In genomic region chr8:125183548-125184451, GRCm38 (mm10) we compare ENCODE assay signal across 8 mouse cellular contexts.
DNase-seq lines count a peak whose midpoint lies in the region; ATAC-seq and TF ChIP-seq lines count a peak whose summit lies in the region.

No protein-coding gene starts in this region.

- peak; percentile 87 for ATAC-seq in forebrain, postnatal 0 days
- ATAC-seq in hematopoietic stem cell, adult 5-6 weeks (replicated peaks in 1 of 2; ENCODE audit: insufficient read depth in 1 of 2, low FRiP score in 2 of 2, low TSS enrichment in 1 of 2, low read depth in 1 of 2, poor library complexity in 2 of 2, severe bottlenecking in 2 of 2) = peak; percentile 62 to 78

- H3K27ac ChIP-seq in forebrain, postnatal 0 days (ENCODE audit: low read depth, low read length) = no peak overlapping the region

- no peak overlapping the region; the same call in 1 of the 2 replicates for H3K9ac ChIP-seq in forebrain, postnatal 0 days

- H3K36me3 ChIP-seq in forebrain, postnatal 0 days (ENCODE audit: insufficient read depth) = no peaks in the 10 kb centered on the region

- H3K27me3 ChIP-seq in forebrain, postnatal 0 days (ENCODE audit: insufficient read depth, low read length) = no peaks in the 10 kb centered on the region

- H3K4me3 ChIP-seq in forebrain, postnatal 0 days (ENCODE audit: low read depth, low read length) = no peak overlapping the region

- H3K4me1 ChIP-seq in forebrain, postnatal 0 days (ENCODE audit: insufficient read depth) = peaks cover 7% of the 10 kb centered on the region; the same call in 1 of the 2 replicates

- peak; percentile 92 for TF ChIP-seq CTCF in forebrain, postnatal 0 days (IDR thresholded peaks at IDR 0.05; ENCODE audit: low read depth)

- H3K9me3 ChIP-seq in forebrain, postnatal 0 days (ENCODE audit: low read length) = no peaks in the 10 kb centered on the region

- WGBS in forebrain, postnatal 0 days = 20% methylated on average over 17 of the region's 17 CpGs

- no peak overlapping the region for H3K4me2 ChIP-seq in forebrain, postnatal 0 days (ENCODE audit: low read depth)

- peak; percentile 67 for DNase-seq in Muller cell, postnatal 12 days (ENCODE audit: inconsistent ontology term)
- DNase-seq in cerebellum, adult 18-20 months = peak; percentile 82 to 90
- DNase-seq in forebrain, postnatal 0 days = peak; percentile 90
- peak; percentile 61 to 92 for DNase-seq in layer of hippocampus, adult 18-20 months (ENCODE audit: low spot score in 2 of 2)
- DNase-seq in lung, postnatal 10 days = peak; percentile 90
- DNase-seq in retina, embryonic 14.5 days (ENCODE audit: low spot score) = peak; percentile 96
- peak; percentile 59 to 72 for DNase-seq in urinary bladder, adult 18-20 months (ENCODE audit: low spot score in 2 of 2)
